Mouse (Mus musculus): ENCODE results near the gene Tle2. TPM values are rescaled to one million over a fixed set of nuclear protein-coding genes. Genes with fewer than 3 reads are reported as not detected.

Tle2 gene
- polyA plus RNA-seq, 1 experiment from 2014 or later, result 18.1 TPM

- H3K27me3 ChIP-seq (replicated peaks), result peaks cover 6% of the 10 kb centered on the region; the same call in 1 of the 2 replicates
- WGBS, result 2% methylated on average over 14 of the region's 53 CpGs
- H3K36me3 ChIP-seq, result peaks cover 12% of the 10 kb centered on the region
- ATAC-seq (ENCODE audit: low FRiP score, low read depth), result peak; percentile 59
- peak within 1 kb of the TSS; percentile 97 for H3K4me2 ChIP-seq (replicated peaks)
- peak within 1 kb of the TSS; percentile 96 for H3K9ac ChIP-seq
- peak within 1 kb of the TSS; percentile 85 for H3K4me3 ChIP-seq
- peaks cover 36% of the 10 kb centered on the region for H3K4me1 ChIP-seq
- H3K9me3 ChIP-seq, result no peaks in the 10 kb centered on the region
- peak within 1 kb of the TSS; percentile 68 for H3K27ac ChIP-seq
These were observed 15.2 kb upstream of the Tle2 start, which contains the start of gene Aes for GRCm38 (mm10) chr10:81559163-81559626. TSS of gene Aes (plus strand) at chr10:81559488.

DNA sequence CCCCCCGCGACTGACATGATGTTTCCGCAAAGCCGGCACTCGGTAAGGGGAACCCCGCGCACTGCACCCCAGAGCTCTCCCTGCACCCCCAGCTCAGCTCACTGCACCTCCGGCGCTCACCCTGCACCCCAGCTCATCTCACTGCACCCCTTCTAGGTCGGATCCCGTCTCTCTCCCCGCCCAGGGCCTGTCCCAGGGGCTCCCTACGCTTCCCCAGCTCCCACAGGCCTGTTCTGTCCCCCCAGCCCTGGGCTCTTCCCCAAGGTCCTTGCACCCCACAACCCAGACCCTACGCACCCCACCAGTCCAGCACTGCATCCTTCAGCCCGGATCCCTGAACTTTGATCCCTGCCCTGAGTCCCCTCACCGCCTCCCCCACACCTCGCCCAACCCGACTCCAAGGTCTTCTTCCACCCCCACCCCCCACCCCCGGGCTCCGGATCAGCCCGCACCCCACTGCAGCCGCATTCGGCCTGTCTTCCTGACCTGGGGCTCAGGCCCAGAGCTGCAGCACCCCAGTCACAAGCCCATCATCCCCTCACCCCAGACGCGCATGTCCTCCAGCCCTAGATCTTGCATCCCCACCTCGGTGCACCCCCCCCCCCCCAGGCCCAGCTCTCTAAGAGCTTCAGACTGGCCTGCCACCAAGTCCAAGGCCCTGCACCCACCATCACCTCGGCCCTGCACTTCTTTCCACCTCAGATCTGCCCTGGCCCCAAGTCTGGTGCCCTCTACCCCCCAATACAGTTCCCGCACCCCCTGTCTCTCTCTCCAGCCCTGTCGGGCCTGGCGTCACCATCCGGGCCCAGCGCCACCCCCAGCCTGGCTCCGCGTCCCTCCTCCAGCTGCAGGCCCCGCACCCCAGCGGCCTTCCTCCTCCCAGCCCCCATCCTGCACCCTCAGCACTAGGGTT lies 14.5 kb upstream of the Tle2 start:
- H3K27me3 ChIP-seq (replicated peaks), result peaks cover 13% of the 10 kb centered on the region; the same call in 1 of the 2 replicates
- peaks cover 42% of the 10 kb centered on the region for H3K4me1 ChIP-seq
- H3K9ac ChIP-seq, result peak overlapping the region; percentile 96
- 2% methylated on average over 28 of the region's 36 CpGs for WGBS
- peak overlapping the region; percentile 97 for H3K4me2 ChIP-seq (replicated peaks)
- ATAC-seq (ENCODE audit: low FRiP score, low read depth), result peak; percentile 54
- peak overlapping the region; percentile 85 for H3K4me3 ChIP-seq
- no peaks in the 10 kb centered on the region for H3K9me3 ChIP-seq
- H3K27ac ChIP-seq, result peak overlapping the region; percentile 68
- peaks cover 19% of the 10 kb centered on the region for H3K36me3 ChIP-seq

DNA sequence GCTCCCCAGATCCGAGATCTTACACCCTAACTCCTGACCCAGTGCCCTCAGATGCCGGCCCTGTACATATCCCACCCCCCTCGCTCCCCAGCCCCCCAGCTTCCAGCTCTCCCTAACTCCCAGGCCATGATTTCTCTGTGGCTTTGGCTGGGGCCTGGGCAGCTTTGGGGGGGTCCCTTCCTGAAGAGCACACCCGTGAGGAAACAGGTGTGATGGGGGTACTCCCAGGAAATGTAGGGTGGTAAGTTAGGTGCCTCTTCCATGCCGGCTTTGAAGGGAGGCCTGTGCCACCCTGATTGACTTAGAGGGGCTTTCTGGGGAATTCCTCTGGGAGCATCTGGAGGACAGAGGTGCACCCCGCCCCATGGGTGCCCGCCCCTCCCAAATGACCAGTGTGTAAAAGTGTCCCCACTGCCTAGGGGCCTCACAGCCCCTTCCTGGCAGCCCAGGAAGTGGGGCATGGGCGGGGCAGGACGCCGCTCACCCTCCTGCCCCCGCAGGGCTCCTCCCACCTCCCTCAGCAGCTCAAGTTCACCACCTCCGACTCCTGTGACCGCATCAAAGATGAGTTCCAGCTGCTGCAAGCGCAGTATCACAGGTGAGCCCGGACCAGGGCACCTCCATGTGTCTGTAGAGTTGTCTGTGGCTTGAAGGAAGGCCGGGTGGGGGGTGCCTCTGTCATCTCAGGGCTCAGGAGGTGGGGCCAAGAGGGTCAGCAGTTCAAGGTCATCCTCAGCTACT lies 13.5 kb upstream of the Tle2 start:
- H3K9me3 ChIP-seq, result no peaks in the 10 kb centered on the region
- H3K27me3 ChIP-seq (replicated peaks), result peaks cover 22% of the 10 kb centered on the region
- peaks cover 42% of the 10 kb centered on the region for H3K4me1 ChIP-seq
- ATAC-seq (ENCODE audit: low FRiP score, low read depth), result no peak
- H3K36me3 ChIP-seq, result peaks cover 29% of the 10 kb centered on the region
- peak overlapping the region; percentile 85 for H3K4me3 ChIP-seq
- peak overlapping the region; percentile 96 for H3K9ac ChIP-seq
- WGBS, result 22% methylated on average over 16 of the region's 16 CpGs
- H3K4me2 ChIP-seq (replicated peaks), result peak overlapping the region; percentile 97
- H3K27ac ChIP-seq, result no peak overlapping the region

DNA sequence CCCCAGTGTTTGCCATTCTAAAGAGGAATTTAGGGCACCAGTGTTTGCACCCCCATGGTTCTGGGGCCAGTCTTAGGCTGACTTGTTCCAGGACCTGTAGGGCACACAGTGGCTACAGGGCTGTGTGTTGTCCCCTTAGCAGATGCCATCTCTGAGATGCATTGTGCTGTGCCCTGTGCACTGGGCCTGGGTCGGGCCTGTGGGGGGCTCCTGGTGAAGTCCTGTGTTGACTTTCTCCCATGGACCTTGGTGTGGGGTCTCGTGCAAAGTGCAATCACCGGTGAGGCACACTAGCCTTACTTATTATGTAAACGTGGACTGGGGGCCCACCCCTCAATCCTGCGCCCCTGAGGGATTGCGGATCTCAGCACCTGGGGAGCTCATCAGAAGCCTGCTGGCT lies 11.9 kb upstream of the Tle2 start:
- Histone ChIP-seq H3K4me1 (peaks cover 42% of the 10 kb centered on the region), H3K4me3 (no peak overlapping the region), H3K4me2 (replicated peaks) (peak overlapping the region; percentile 48; the same call in 1 of the 2 replicates), H3K36me3 (peaks cover 35% of the 10 kb centered on the region), H3K27me3 (replicated peaks) (peaks cover 37% of the 10 kb centered on the region), H3K27ac (no peak overlapping the region), H3K9me3 (no peaks in the 10 kb centered on the region), H3K9ac (no peak overlapping the region)
- ATAC-seq (ENCODE audit: low FRiP score, low read depth), result no peak
- 82% methylated on average over 6 of the region's 6 CpGs for WGBS

DNA sequence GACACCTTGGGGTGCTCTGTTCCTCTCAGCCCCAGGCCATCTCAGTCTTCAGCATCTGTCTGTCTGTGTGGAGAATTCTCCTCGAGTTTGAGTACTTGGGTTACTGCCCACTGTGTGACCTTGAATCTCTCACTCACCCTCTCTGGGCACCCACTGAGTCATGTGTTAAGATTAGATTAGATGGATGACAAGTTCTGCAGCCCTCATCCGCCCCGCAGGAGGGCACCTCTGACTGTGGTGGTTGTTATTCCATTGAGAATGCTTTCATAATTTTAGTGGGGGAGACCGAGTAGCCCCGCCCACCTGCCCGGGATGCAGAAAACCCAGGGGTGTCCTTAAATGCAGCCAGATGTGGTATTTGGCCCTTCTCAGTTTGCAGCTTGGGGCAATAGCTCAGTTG lies 10.9 kb upstream of the Tle2 start:
- 53% methylated on average over 6 of the region's 6 CpGs for WGBS
- peak overlapping the region; percentile 48 for H3K4me2 ChIP-seq (replicated peaks)
- peaks cover 40% of the 10 kb centered on the region for H3K27me3 ChIP-seq (replicated peaks)
- no peaks in the 10 kb centered on the region for H3K9me3 ChIP-seq
- no peak overlapping the region for H3K4me3 ChIP-seq
- no peak overlapping the region for H3K27ac ChIP-seq
- H3K36me3 ChIP-seq, result peaks cover 35% of the 10 kb centered on the region
- ATAC-seq (ENCODE audit: low FRiP score, low read depth), result no peak
- H3K9ac ChIP-seq, result no peak overlapping the region
- H3K4me1 ChIP-seq, result peaks cover 45% of the 10 kb centered on the region

GRCm38 (mm10) chr10:81564216-81564615 lies 10.1 kb upstream of the Tle2 start:
- ATAC-seq (ENCODE audit: low FRiP score, low read depth), result no peak
- Histone ChIP-seq H3K9me3 (no peaks in the 10 kb centered on the region), H3K4me3 (peak overlapping the region; percentile 15; the same call in 1 of the 2 replicates), H3K36me3 (peaks cover 35% of the 10 kb centered on the region), H3K9ac (0 out of 2 replicates have a peak overlapping the region, but pooled peaks have one; percentile 35), H3K27me3 (replicated peaks) (peaks cover 40% of the 10 kb centered on the region), H3K4me1 (peaks cover 53% of the 10 kb centered on the region), H3K4me2 (replicated peaks) (peak overlapping the region; percentile 48), H3K27ac (no peak overlapping the region)
- 6% methylated on average over 10 of the region's 10 CpGs for WGBS

GRCm38 (mm10) chr10:81564734-81565133 lies 9.6 kb upstream of the Tle2 start:
- Histone ChIP-seq H3K4me3 (no peak overlapping the region), H3K27me3 (replicated peaks) (peaks cover 40% of the 10 kb centered on the region), H3K36me3 (peaks cover 35% of the 10 kb centered on the region), H3K4me1 (peaks cover 57% of the 10 kb centered on the region), H3K9me3 (no peaks in the 10 kb centered on the region), H3K27ac (no peak overlapping the region), H3K4me2 (replicated peaks) (no peak overlapping the region; the same call in 1 of the 2 replicates), H3K9ac (0 out of 2 replicates have a peak overlapping the region, but pooled peaks have one; percentile 35)
- 20% methylated on average over 10 of the region's 10 CpGs for WGBS
- no peak for ATAC-seq (ENCODE audit: low FRiP score, low read depth)

GRCm38 (mm10) chr10:81565257-81566228 lies 8.8 kb upstream of the Tle2 start:
- no peak overlapping the region for H3K9ac ChIP-seq
- no peak overlapping the region for H3K4me2 ChIP-seq (replicated peaks)
- peaks cover 40% of the 10 kb centered on the region for H3K27me3 ChIP-seq (replicated peaks)
- no peak overlapping the region for H3K27ac ChIP-seq
- peaks cover 35% of the 10 kb centered on the region for H3K36me3 ChIP-seq
- H3K4me1 ChIP-seq, result peaks cover 57% of the 10 kb centered on the region
- no peak for ATAC-seq (ENCODE audit: low FRiP score, low read depth)
- 38% methylated on average over 20 of the region's 20 CpGs for WGBS
- no peaks in the 10 kb centered on the region for H3K9me3 ChIP-seq
- no peak overlapping the region; the same call in 1 of the 2 replicates for H3K4me3 ChIP-seq

DNA sequence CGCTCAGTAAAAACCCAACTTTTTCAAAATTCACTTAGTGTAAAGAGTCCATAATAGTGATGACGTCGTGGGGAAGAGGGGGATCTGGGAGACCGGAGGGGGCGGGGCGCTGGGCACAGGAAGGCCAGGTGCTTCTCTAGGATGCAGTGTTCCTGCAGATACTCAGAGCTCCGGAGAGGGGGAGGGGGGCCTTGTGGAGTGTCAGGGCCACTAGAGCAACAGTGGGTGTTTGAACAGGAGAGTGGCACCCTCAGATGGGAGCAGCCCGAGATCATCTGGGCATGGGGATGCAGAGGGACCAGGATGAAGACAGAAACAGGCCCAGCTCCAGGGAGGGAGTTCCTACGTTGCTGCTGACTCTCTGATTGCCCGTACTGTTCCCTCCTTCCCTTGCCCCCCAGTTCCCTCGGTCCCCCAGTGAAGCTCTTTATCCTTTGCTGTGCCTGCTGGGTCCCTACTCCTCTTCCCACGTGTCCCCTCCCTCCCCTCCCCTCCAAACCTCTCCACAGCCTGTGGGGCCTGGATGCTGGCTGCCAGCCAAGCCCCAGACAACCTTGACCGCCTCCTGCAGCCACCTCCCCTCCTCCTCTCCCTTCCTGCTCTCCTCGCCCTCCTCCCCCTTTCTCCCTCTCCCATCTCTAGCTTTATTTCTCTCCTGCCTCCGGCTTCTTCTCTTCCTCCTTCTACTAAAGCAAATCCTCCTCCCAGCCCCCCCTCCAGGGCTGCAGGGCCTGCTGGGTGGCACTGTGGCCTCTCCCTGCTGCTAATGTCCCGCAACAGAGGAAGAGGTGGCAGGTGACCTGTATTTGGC lies 5.8 kb upstream of the Tle2 start:
- H3K27ac ChIP-seq, result peak overlapping the region; percentile 20; the same call in 1 of the 2 replicates

DNA sequence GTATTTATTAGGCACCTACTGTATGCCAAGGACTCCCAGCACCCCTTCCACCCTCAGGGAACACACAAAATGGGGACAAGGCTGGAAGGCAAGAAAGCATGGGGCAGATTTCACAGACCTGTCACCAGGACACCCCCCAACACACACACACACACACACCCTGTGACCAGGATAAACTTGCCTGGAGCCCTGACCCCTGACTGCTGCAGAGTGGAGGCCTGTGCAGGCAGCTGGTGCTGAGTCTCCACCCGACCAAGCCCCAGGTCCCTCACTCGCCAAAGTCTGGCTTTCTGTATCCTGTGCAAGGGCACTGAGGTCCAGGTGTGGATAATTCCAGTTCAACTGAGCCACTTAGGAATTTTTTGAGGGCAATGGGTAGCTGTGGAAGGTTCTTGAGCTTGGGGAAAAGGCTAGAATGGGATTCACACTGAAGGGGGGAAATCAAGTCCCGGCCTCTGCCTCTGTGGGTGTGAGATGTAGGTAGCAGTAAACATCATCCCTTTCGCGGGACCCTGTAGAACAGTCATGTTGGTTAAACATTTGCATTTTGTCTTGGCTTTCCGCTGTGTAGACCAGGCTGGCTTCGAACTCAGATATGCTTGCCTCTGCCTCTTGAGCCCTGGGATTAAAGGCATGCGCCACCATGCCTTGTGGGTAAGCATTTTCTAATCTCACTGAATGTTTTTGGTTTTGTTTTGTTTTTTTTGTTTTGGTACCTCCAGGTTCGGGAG lies 4.7 kb upstream of the Tle2 start:
- Histone ChIP-seq H3K36me3 (peaks cover 18% of the 10 kb centered on the region), H3K9me3 (no peaks in the 10 kb centered on the region), H3K4me2 (replicated peaks) (no peak overlapping the region; the same call in 1 of the 2 replicates), H3K27ac (no peak overlapping the region), H3K9ac (no peak overlapping the region), H3K4me3 (no peak overlapping the region), H3K4me1 (peaks cover 47% of the 10 kb centered on the region), H3K27me3 (replicated peaks) (peaks cover 58% of the 10 kb centered on the region)
- WGBS, result 50% methylated on average over 9 of the region's 9 CpGs
- ATAC-seq (ENCODE audit: low FRiP score, low read depth), result no peak

More for the DNA sequence above, 5.8 kb upstream of the Tle2 start:
- no peaks in the 10 kb centered on the region for H3K9me3 ChIP-seq
- WGBS, result 11% methylated on average over 16 of the region's 16 CpGs
- ATAC-seq (ENCODE audit: low FRiP score, low read depth), result peak; percentile 2; the same call in 1 of the 2 replicates
- no peak overlapping the region for H3K9ac ChIP-seq
- no peak overlapping the region for H3K4me3 ChIP-seq
- H3K27me3 ChIP-seq (replicated peaks), result peaks cover 58% of the 10 kb centered on the region
- H3K4me1 ChIP-seq, result peaks cover 54% of the 10 kb centered on the region
- peaks cover 25% of the 10 kb centered on the region for H3K36me3 ChIP-seq
- peak overlapping the region; percentile 46 for H3K4me2 ChIP-seq (replicated peaks)
